Mouse (Mus musculus): ENCODE results near the gene Mthfd1l.

DNA sequence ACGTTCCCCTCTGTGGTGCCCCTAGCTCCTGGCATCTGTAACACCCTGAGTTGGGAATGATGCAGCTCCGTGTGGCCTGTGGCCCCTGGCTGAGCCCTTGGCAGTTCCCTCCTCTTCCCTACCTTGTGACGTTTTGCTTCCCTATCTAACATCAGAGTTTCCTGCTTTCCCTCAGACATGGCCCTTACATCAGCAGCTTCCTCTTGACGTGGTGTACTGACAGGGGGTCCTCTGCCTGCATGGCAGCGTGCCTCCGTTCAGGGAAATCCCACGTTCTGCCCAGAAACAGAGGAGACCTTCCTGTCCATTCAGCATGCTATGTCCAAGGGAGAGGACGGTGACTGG is 138.8 kb downstream of the Mthfd1l start:
- no peak for TF ChIP-seq CTCF (IDR thresholded peaks at IDR 0.05; ENCODE audit: extremely low read depth, insufficient read depth, insufficient read length, insufficient replicate concordance)
- no peak for TF ChIP-seq POLR2A (IDR thresholded peaks at IDR 0.05; ENCODE audit: low read depth, low read length)
